Mouse (Mus musculus): ENCODE data around the gene Castor1. TPM values are rescaled to one million over a fixed set of nuclear protein-coding genes. Genes with fewer than 3 reads are reported as not detected.

The Castor1 gene
- total and polyA plus RNA-seq, 2 experiments from 2014 or later = 4.9 to 9.7 TPM

- no peak for TF ChIP-seq CTCF (IDR thresholded peaks at IDR 0.05)
- ATAC-seq (ENCODE audit: low FRiP score) (no peak), DNase-seq (ENCODE audit: low spot score) (no peak)
These were observed 17.9 kb downstream of the Castor1 start, which contains the start of gene Osm for GRCm38 (mm10) chr11:4235665-4236545. Gene Osm, plus strand, starts transcription at chr11:4236420.

GRCm38 (mm10) chr11:4236546-4237067, 18.6 kb downstream of the Castor1 start:
- H3K4me3 ChIP-seq (ENCODE audit: low read depth, low read length) = no peak overlapping the region
- H3K27me3 ChIP-seq (ENCODE audit: insufficient read depth, low read length) = no peaks in the 10 kb centered on the region
- no peaks in the 10 kb centered on the region for H3K9me3 ChIP-seq (ENCODE audit: low read length)
- ATAC-seq (ENCODE audit: low FRiP score) (no peak), DNase-seq (ENCODE audit: low spot score) (no peak)
- no peak overlapping the region for H3K27ac ChIP-seq (ENCODE audit: low read depth, low read length)
- WGBS = 92% methylated on average over 21 of the region's 21 CpGs
- H3K9ac ChIP-seq (replicated peaks; ENCODE audit: low read length, poor library complexity, severe bottlenecking) = no peak overlapping the region
- H3K36me3 ChIP-seq (ENCODE audit: insufficient read depth, low read length) = no peaks in the 10 kb centered on the region
- H3K4me2 ChIP-seq (ENCODE audit: low read depth, low read length, poor library complexity, severe bottlenecking) = no peak overlapping the region
- no peaks in the 10 kb centered on the region for H3K4me1 ChIP-seq (ENCODE audit: insufficient read depth, low read length)
- no peak for TF ChIP-seq CTCF (IDR thresholded peaks at IDR 0.05)

More at GRCm38 (mm10) chr11:4235665-4236545, 17.9 kb downstream of the Castor1 start, which contains the start of gene Osm:
- WGBS = 57% methylated on average over 16 of the region's 16 CpGs
- Histone ChIP-seq H3K9me3 (ENCODE audit: low read length) (no peaks in the 10 kb centered on the region), H3K27ac (ENCODE audit: low read depth, low read length) (no peak within 1 kb of the TSS), H3K36me3 (ENCODE audit: insufficient read depth, low read length) (no peaks in the 10 kb centered on the region), H3K4me1 (ENCODE audit: insufficient read depth, low read length) (no peaks in the 10 kb centered on the region), H3K4me2 (ENCODE audit: low read depth, low read length, poor library complexity, severe bottlenecking) (no peak within 1 kb of the TSS), H3K9ac (replicated peaks; ENCODE audit: low read length, poor library complexity, severe bottlenecking) (no peak within 1 kb of the TSS), H3K4me3 (ENCODE audit: low read depth, low read length) (no peak within 1 kb of the TSS), H3K27me3 (ENCODE audit: insufficient read depth, low read length) (no peaks in the 10 kb centered on the region)

- H3K27ac ChIP-seq (ENCODE audit: low read depth, low read length) = no peak overlapping the region
- whole genome bisulfite sequencing = 83% methylated on average over 17 of the region's 18 CpGs
- no peaks in the 10 kb centered on the region for H3K36me3 ChIP-seq (ENCODE audit: insufficient read depth, low read length)
- no peaks in the 10 kb centered on the region for H3K27me3 ChIP-seq (ENCODE audit: insufficient read depth, low read length)
- no peak overlapping the region for H3K4me2 ChIP-seq (ENCODE audit: low read depth, low read length, poor library complexity, severe bottlenecking)
- TF ChIP-seq CTCF (IDR thresholded peaks at IDR 0.05) = no peak
- DNase-seq (ENCODE audit: low spot score) = no peak
- H3K4me3 ChIP-seq (ENCODE audit: low read depth, low read length) = no peak overlapping the region
- no peak overlapping the region for H3K9ac ChIP-seq (replicated peaks; ENCODE audit: low read length, poor library complexity, severe bottlenecking)
- no peaks in the 10 kb centered on the region for H3K4me1 ChIP-seq (ENCODE audit: insufficient read depth, low read length)
- no peaks in the 10 kb centered on the region for H3K9me3 ChIP-seq (ENCODE audit: low read length)
- ATAC-seq (ENCODE audit: low FRiP score) = no peak
These were observed 19.4 kb downstream of the Castor1 start for GRCm38 (mm10) chr11:4237389-4237912.

- Histone ChIP-seq H3K27me3 (ENCODE audit: insufficient read depth, low read length) (no peaks in the 10 kb centered on the region), H3K4me1 (ENCODE audit: insufficient read depth, low read length) (no peaks in the 10 kb centered on the region), H3K9me3 (ENCODE audit: low read length) (no peaks in the 10 kb centered on the region), H3K27ac (ENCODE audit: low read depth, low read length) (no peak overlapping the region), H3K4me3 (ENCODE audit: low read depth, low read length) (no peak overlapping the region), H3K4me2 (ENCODE audit: low read depth, low read length, poor library complexity, severe bottlenecking) (no peak overlapping the region), H3K36me3 (ENCODE audit: insufficient read depth, low read length) (no peaks in the 10 kb centered on the region), H3K9ac (replicated peaks; ENCODE audit: low read length, poor library complexity, severe bottlenecking) (no peak overlapping the region)
- ATAC-seq (ENCODE audit: low FRiP score) = no peak
- no peak for DNase-seq (ENCODE audit: low spot score)
- WGBS = 91% methylated on average over 6 of the region's 6 CpGs
- no peak for TF ChIP-seq CTCF (IDR thresholded peaks at IDR 0.05)
These were observed 20.1 kb downstream of the Castor1 start for GRCm38 (mm10) chr11:4238167-4238566.

- Histone ChIP-seq H3K4me3 (ENCODE audit: low read depth, low read length) (no peak overlapping the region), H3K4me1 (ENCODE audit: insufficient read depth, low read length) (no peaks in the 10 kb centered on the region), H3K4me2 (ENCODE audit: low read depth, low read length, poor library complexity, severe bottlenecking) (no peak overlapping the region), H3K27ac (ENCODE audit: low read depth, low read length) (no peak overlapping the region), H3K9me3 (ENCODE audit: low read length) (no peaks in the 10 kb centered on the region), H3K27me3 (ENCODE audit: insufficient read depth, low read length) (no peaks in the 10 kb centered on the region), H3K9ac (replicated peaks; ENCODE audit: low read length, poor library complexity, severe bottlenecking) (no peak overlapping the region), H3K36me3 (ENCODE audit: insufficient read depth, low read length) (no peaks in the 10 kb centered on the region)
- ATAC-seq (ENCODE audit: low FRiP score) (no peak), DNase-seq (ENCODE audit: low spot score) (no peak)
- WGBS = 93% methylated on average over 23 of the region's 23 CpGs
- TF ChIP-seq CTCF (IDR thresholded peaks at IDR 0.05) = no peak
These were observed 21.7 kb downstream of the Castor1 start for GRCm38 (mm10) chr11:4239691-4240090.

GRCm38 (mm10) chr11:4240151-4240550, 22.1 kb downstream of the Castor1 start:
- H3K4me1 ChIP-seq (ENCODE audit: insufficient read depth, low read length) = no peaks in the 10 kb centered on the region
- no peak overlapping the region for H3K4me2 ChIP-seq (ENCODE audit: low read depth, low read length, poor library complexity, severe bottlenecking)
- no peak overlapping the region for H3K4me3 ChIP-seq (ENCODE audit: low read depth, low read length)
- ATAC-seq (ENCODE audit: low FRiP score) (no peak), DNase-seq (ENCODE audit: low spot score) (no peak)
- no peaks in the 10 kb centered on the region for H3K36me3 ChIP-seq (ENCODE audit: insufficient read depth, low read length)
- no peaks in the 10 kb centered on the region for H3K9me3 ChIP-seq (ENCODE audit: low read length)
- H3K27me3 ChIP-seq (ENCODE audit: insufficient read depth, low read length) = no peaks in the 10 kb centered on the region
- TF ChIP-seq CTCF (IDR thresholded peaks at IDR 0.05) = no peak
- 81% methylated on average over 7 of the region's 7 CpGs for WGBS
- H3K9ac ChIP-seq (replicated peaks; ENCODE audit: low read length, poor library complexity, severe bottlenecking) = no peak overlapping the region
- no peak overlapping the region for H3K27ac ChIP-seq (ENCODE audit: low read depth, low read length)

All from midbrain, postnatal 0 days (tissue).